ENCODE assay signal across 22 mouse cellular contexts in the genomic region with DNA sequence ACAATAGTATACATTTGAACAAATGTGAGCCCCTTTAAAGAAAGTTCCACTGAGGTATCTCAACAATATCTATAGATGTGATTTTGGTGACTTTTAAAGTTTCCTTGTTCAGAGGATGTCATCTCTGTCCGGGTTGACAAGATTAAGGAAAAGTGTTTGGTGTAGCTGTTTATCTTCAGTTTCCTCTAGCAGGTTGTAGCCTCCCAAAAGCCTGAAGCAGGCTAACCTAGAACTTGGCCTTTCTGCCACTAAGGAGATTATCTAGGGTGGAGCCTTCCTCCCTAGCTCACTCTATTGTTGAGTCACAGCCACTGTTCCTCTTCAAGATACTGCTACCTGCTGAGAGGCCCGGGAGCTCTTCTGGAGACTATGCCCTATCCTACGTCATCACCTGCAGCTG. TPM values are rescaled to one million over a fixed set of nuclear protein-coding genes. Genes with fewer than 3 reads are reported as not detected.
A peak's percentile ranks its signal among the peaks of the same experiment; 100 is the strongest.
DNase-seq lines count a peak whose midpoint lies in the region; ATAC-seq and TF ChIP-seq lines count a peak whose summit lies in the region.
"Had no signal": no experiment of that assay in that cellular context is flagged by ENCODE, and none has a peak within 500 bp of the region (broad histone marks: within the 10 kb centered on the region; RNA-seq: fewer than 3 reads in every experiment).

No protein-coding gene starts in this region.

- peak; percentile 42 to 48; a peak in 3 of 4 replicates for TF ChIP-seq EP300 in MEL (IDR thresholded peaks at IDR 0.05; ENCODE audit: low read depth in 1 of 2, low read length in 2 of 2)
- no peak for TF ChIP-seq EP300 in stomach, postnatal 0 days (optimal IDR thresholded peaks at IDR 0.05)

- H3K4me3 ChIP-seq in MEL (ENCODE audit: control insufficient read depth in 1 of 2, insufficient read depth in 1 of 2, low read depth in 2 of 2, low read length in 2 of 2), result no peak overlapping the region
- no peak overlapping the region for H3K4me3 ChIP-seq in stomach, postnatal 0 days (ENCODE audit: low read depth, low read length)
- H3K4me3 ChIP-seq: embryonic facial prominence, embryonic 10.5 days; embryonic facial prominence, embryonic 12.5 days; forebrain, embryonic 13.5 days; forebrain, embryonic 15.5 days had no signal

- peak overlapping the region; percentile 23; the same call in 1 of the 2 replicates for H3K27ac ChIP-seq in MEL (ENCODE audit: control insufficient read depth, low read depth, low read length)
- no peak overlapping the region for H3K27ac ChIP-seq in stomach, postnatal 0 days (replicated peaks)
- H3K27ac ChIP-seq: embryonic facial prominence, embryonic 10.5 days; embryonic facial prominence, embryonic 12.5 days; forebrain, embryonic 13.5 days; forebrain, embryonic 15.5 days had no signal

- H3K4me1 ChIP-seq in MEL (ENCODE audit: control insufficient read depth in 1 of 2, insufficient read depth in 2 of 2, low read length in 2 of 2), result peaks cover 0 to 12% of the 10 kb centered on the region in 2 experiments; a peak in 3 of 4 replicates
- no peaks in the 10 kb centered on the region for H3K4me1 ChIP-seq in stomach, postnatal 0 days (replicated peaks; ENCODE audit: control insufficient read depth, insufficient read depth)
- H3K4me1 ChIP-seq: embryonic facial prominence, embryonic 10.5 days; embryonic facial prominence, embryonic 12.5 days; forebrain, embryonic 13.5 days; forebrain, embryonic 15.5 days had no signal

- no peaks in the 10 kb centered on the region for H3K9me3 ChIP-seq in MEL (replicated peaks; ENCODE audit: insufficient read depth, low read length)
- no peaks in the 10 kb centered on the region for H3K9me3 ChIP-seq in stomach, postnatal 0 days (ENCODE audit: control insufficient read depth, low read length)
- H3K9me3 ChIP-seq: embryonic facial prominence, embryonic 10.5 days; embryonic facial prominence, embryonic 12.5 days; forebrain, embryonic 13.5 days; forebrain, embryonic 15.5 days; G1E had no signal

- no peak for TF ChIP-seq POLR2A in MEL (IDR thresholded peaks at IDR 0.05; ENCODE audit: control insufficient read depth in 1 of 2, insufficient read depth in 1 of 2, low read depth in 1 of 2, low read length in 2 of 2, poor library complexity in 1 of 2)

- H3K36me3 ChIP-seq in MEL (ENCODE audit: control insufficient read depth in 1 of 2, insufficient read depth in 2 of 2, low read length in 2 of 2), result peaks cover 0 to 15% of the 10 kb centered on the region in 2 experiments; a peak in 2 of 4 replicates
- H3K36me3 ChIP-seq in stomach, postnatal 0 days (ENCODE audit: control insufficient read depth, insufficient read depth, low read length), result no peaks in the 10 kb centered on the region
- H3K36me3 ChIP-seq: embryonic facial prominence, embryonic 10.5 days; embryonic facial prominence, embryonic 12.5 days; forebrain, embryonic 15.5 days; G1E had no signal

- no peaks in the 10 kb centered on the region for H3K79me2 ChIP-seq in MEL (ENCODE audit: control insufficient read depth, insufficient read depth, low read length, poor library complexity)

- no peaks in the 10 kb centered on the region for H3K27me3 ChIP-seq in MEL (ENCODE audit: control insufficient read depth in 1 of 2, insufficient read depth in 2 of 2, low read length in 2 of 2)
- H3K27me3 ChIP-seq in stomach, postnatal 0 days (ENCODE audit: control insufficient read depth, insufficient read depth, low read length), result no peaks in the 10 kb centered on the region
- H3K27me3 ChIP-seq: CH12.LX; embryonic facial prominence, embryonic 12.5 days; forebrain, embryonic 13.5 days; forebrain, embryonic 15.5 days had no signal

- DNase-seq in MEL (ENCODE audit: low read depth, low spot score), result peak; percentile 75
- DNase-seq in stomach, postnatal 0 days (ENCODE audit: low spot score), result peak; percentile 2
- no peak for DNase-seq in adrenal gland, adult 2 months
- DNase-seq in spleen, adult 18-20 months, result no peak
- DNase-seq: adrenal gland, postnatal 10 days; adrenal gland, postnatal 25 days; B cell, adult 2 months; cerebellum, adult 11-12 months; cerebellum, adult 2 months; cerebellum, adult 9-10 months; cerebellum, postnatal 10 days; cerebellum, postnatal 25 days; forebrain, postnatal 0 days had no signal

- WGBS in stomach, postnatal 0 days, result 71% methylated on average over 3 of the region's 3 CpGs

- ATAC-seq in megakaryocyte progenitor cell, adult 5-6 weeks (replicated peaks; ENCODE audit: poor library complexity), result peak; percentile 46; the same call in 1 of the 2 replicates
- no peak for ATAC-seq in stomach, postnatal 0 days (ENCODE audit: low FRiP score, low TSS enrichment)
- ATAC-seq: activated CD4-positive, CD25-positive, alpha-beta regulatory T cell, adult 4 months; CD4-positive, CD25-positive, alpha-beta regulatory T cell, adult 4 months; forebrain, embryonic 13.5 days; forebrain, embryonic 15.5 days; forebrain, postnatal 0 days had no signal

- H3K9ac ChIP-seq in MEL (ENCODE audit: control insufficient read depth, low read depth, low read length, poor library complexity, severe bottlenecking), result no peak overlapping the region
- no peak overlapping the region for H3K9ac ChIP-seq in stomach, postnatal 0 days (ENCODE audit: low read length)
- H3K9ac ChIP-seq: embryonic facial prominence, embryonic 12.5 days; forebrain, embryonic 13.5 days; forebrain, embryonic 15.5 days; forebrain, postnatal 0 days had no signal

- no peak for TF ChIP-seq CTCF in MEL (IDR thresholded peaks at IDR 0.05 in 2 of 3, conservative IDR thresholded peaks at IDR 0.05 in 1 of 3; ENCODE audit: control insufficient read depth in 1 of 3, insufficient read depth in 1 of 3, low read depth in 2 of 3, low read length in 3 of 3, poor library complexity in 1 of 3, severe bottlenecking in 1 of 3)
- no peak for TF ChIP-seq CTCF in stomach, postnatal 0 days (IDR thresholded peaks at IDR 0.05; ENCODE audit: low read depth)

- no peak overlapping the region for H3K4me2 ChIP-seq in stomach, postnatal 0 days (replicated peaks; ENCODE audit: low read depth)
- H3K4me2 ChIP-seq: embryonic facial prominence, embryonic 12.5 days; forebrain, embryonic 13.5 days; forebrain, embryonic 15.5 days had no signal

- TF ChIP-seq RAD21 in MEL (IDR thresholded peaks at IDR 0.05; ENCODE audit: low read depth, low read length), result no peak

TF ChIP-seq in MEL, 35 proteins besides CTCF, POLR2A, EP300 and RAD21:
- TF ChIP-seq RCOR1 (IDR thresholded peaks at IDR 0.05; ENCODE audit: low read depth, low read length) (peak; percentile 15; the same call in 1 of the 2 replicates), GATA1 (IDR thresholded peaks at IDR 0.05; ENCODE audit: low read depth, low read length) (peak; percentile 50), ETS1 (IDR thresholded peaks at IDR 0.05; ENCODE audit: low read depth, low read length) (0 out of 2 replicates have a peak, but pooled peaks have one; percentile 23), ZC3H11A (IDR thresholded peaks at IDR 0.05; ENCODE audit: low read depth, low read length) (no peak)

RNA-seq across cellular contexts. Expression of a gene that starts 16.4 kb away (rescaled TPM):
- total RNA-seq in MEL (2012; rRNA removed), result 30.9 and 31.5 TPM in 2 replicates
- 10 to 100 TPM; 34.2 to 39.8 TPM for polyA plus RNA-seq in MEL (2012; ENCODE audit: insufficient read depth in 1 of 2, insufficient read length in 2 of 2, low read depth in 1 of 2, low replicate concordance in 2 of 2, missing spikeins in 1 of 2)
- total RNA-seq in megakaryocyte progenitor cell, adult 5-6 weeks (2015), result 25.9 and 30.6 TPM in 2 replicates
- total RNA-seq in megakaryocyte progenitor cell, adult 5-6 weeks (2017), result 28.8 and 35.6 TPM in 2 replicates
- polyA plus RNA-seq in stomach, postnatal 0 days (2015; fragmentation: Nextera tagmentation; extraction: Ambion mirVana), result 7.0 and 7.1 TPM in 2 replicates
- total RNA-seq in adrenal gland, adult 2 months (2021), result 10 to 100 TPM; 21.3 to 28.5 TPM
- 34.9 and 39.0 TPM in 2 replicates for polyA plus RNA-seq in adrenal gland, adult 2 months (2012; rRNA removed)

RNA-seq across cellular contexts. Expression of a gene that starts 27.8 kb away (rescaled TPM):
- total RNA-seq in MEL (2012; rRNA removed), result 40.3 and 44.8 TPM in 2 replicates
- 10 to 100 TPM in 1 of 2 experiments, not detected in 1; 46.9 TPM for polyA plus RNA-seq in MEL (2012; ENCODE audit: insufficient read depth in 1 of 2, insufficient read length in 2 of 2, low read depth in 1 of 2, low replicate concordance in 2 of 2, missing spikeins in 1 of 2)
- total RNA-seq in megakaryocyte progenitor cell, adult 5-6 weeks (2015), result 65.4 and 85.3 TPM in 2 replicates
- 33.9 and 35.0 TPM in 2 replicates for total RNA-seq in megakaryocyte progenitor cell, adult 5-6 weeks (2017)
- polyA plus RNA-seq in stomach, postnatal 0 days (2015; fragmentation: Nextera tagmentation; extraction: Ambion mirVana), result 105 and 114 TPM in 2 replicates
- 10 to 100 TPM; 44.9 to 65.4 TPM for total RNA-seq in adrenal gland, adult 2 months (2021)
- 23.8 and 26.7 TPM in 2 replicates for polyA plus RNA-seq in adrenal gland, adult 2 months (2012; rRNA removed)

RNA-seq across cellular contexts. Expression of a gene that starts 53.8 kb away (rescaled TPM):
- 0.03 TPM in 1 of 2 replicates, not detected in the other for total RNA-seq in MEL (2012; rRNA removed)
- polyA plus RNA-seq in MEL (2012; ENCODE audit: insufficient read depth in 1 of 2, insufficient read length in 2 of 2, low read depth in 1 of 2, low replicate concordance in 2 of 2, missing spikeins in 1 of 2), result under 1 TPM in 1 of 2 experiments, not detected in 1; 0.01 TPM
- total RNA-seq in megakaryocyte progenitor cell, adult 5-6 weeks (2015), result not detected in 2 replicates
- total RNA-seq in megakaryocyte progenitor cell, adult 5-6 weeks (2017), result 0.04 and 0.07 TPM in 2 replicates
- 202 and 245 TPM in 2 replicates for polyA plus RNA-seq in stomach, postnatal 0 days (2015; fragmentation: Nextera tagmentation; extraction: Ambion mirVana)
- total RNA-seq in adrenal gland, adult 2 months (2021), result 1 to 10 TPM; 3.9 to 7.6 TPM
- 0.73 and 0.94 TPM in 2 replicates for polyA plus RNA-seq in adrenal gland, adult 2 months (2012; rRNA removed)
- polyA plus RNA-seq: activated CD4-positive, CD25-positive, alpha-beta regulatory T cell, adult 4 months; CD4-positive, CD25-positive, alpha-beta regulatory T cell, adult 4 months had no signal

Comparison
In these comparisons a context has a peak if more than half of its experiments do, and no peak if none do; other contexts are left out.
1. DNase-seq: peak in MEL (single experiment) and stomach, postnatal 0 days (single experiment); none in adrenal gland, adult 2 months (single experiment) and spleen, adult 18-20 months (0 of 2).